In the genomic region with DNA sequence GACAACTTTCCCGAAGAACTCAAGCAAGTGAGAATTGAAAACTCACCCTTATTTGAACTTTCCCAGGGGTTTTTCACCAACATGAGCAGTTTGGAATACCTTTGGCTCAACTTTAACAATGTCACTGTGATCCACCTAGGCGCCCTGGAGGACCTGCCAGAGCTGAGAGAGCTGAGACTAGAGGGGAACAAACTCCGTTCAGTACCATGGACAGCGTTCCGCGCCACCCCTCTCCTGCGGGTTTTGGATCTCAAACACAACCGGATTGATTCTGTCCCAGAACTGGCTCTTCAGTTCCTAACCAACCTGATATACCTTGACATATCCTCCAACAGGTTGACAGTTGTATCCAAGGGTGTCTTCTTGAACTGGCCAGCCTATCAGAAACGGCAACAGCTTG, we compare ENCODE assay signal across 9 mouse cellular contexts. TPM values are rescaled to one million over a fixed set of nuclear protein-coding genes. Genes with fewer than 3 reads are reported as not detected.
A peak's percentile ranks its signal among the peaks of the same experiment; 100 is the strongest.
DNase-seq lines count a peak whose midpoint lies in the region; ATAC-seq lines count a peak whose summit lies in the region.
"Had no signal": no experiment of that assay in that cellular context is flagged by ENCODE, and none has a peak within 500 bp of the region (broad histone marks: within the 10 kb centered on the region; RNA-seq: fewer than 3 reads in every experiment).

No protein-coding gene starts in this region.

- no peak overlapping the region for H3K27ac ChIP-seq in forebrain, embryonic 10.5 days
- H3K27ac ChIP-seq in forebrain, embryonic 13.5 days, result no peak overlapping the region
- H3K27ac ChIP-seq: neural tube, embryonic 12.5 days had no signal

- no peak overlapping the region for H3K9ac ChIP-seq in forebrain, embryonic 13.5 days
- H3K9ac ChIP-seq: neural tube, embryonic 12.5 days had no signal

- no peaks in the 10 kb centered on the region for H3K9me3 ChIP-seq in forebrain, embryonic 10.5 days
- no peaks in the 10 kb centered on the region for H3K9me3 ChIP-seq in forebrain, embryonic 13.5 days (replicated peaks)
- H3K9me3 ChIP-seq: neural tube, embryonic 12.5 days had no signal

- no peak for ATAC-seq in forebrain, embryonic 13.5 days

- H3K4me2 ChIP-seq in forebrain, embryonic 13.5 days, result no peak overlapping the region
- H3K4me2 ChIP-seq: neural tube, embryonic 12.5 days had no signal

- WGBS in forebrain, embryonic 10.5 days, result 19% methylated on average over 9 of the region's 9 CpGs
- WGBS in forebrain, embryonic 13.5 days, result 20% methylated on average over 9 of the region's 9 CpGs

- no peaks in the 10 kb centered on the region for H3K27me3 ChIP-seq in forebrain, embryonic 10.5 days (ENCODE audit: poor library complexity, severe bottlenecking)
- no peaks in the 10 kb centered on the region for H3K27me3 ChIP-seq in forebrain, embryonic 13.5 days
- H3K27me3 ChIP-seq: neural tube, embryonic 12.5 days had no signal

- H3K4me3 ChIP-seq in forebrain, embryonic 10.5 days, result no peak overlapping the region
- no peak overlapping the region for H3K4me3 ChIP-seq in forebrain, embryonic 13.5 days
- H3K4me3 ChIP-seq: neural tube, embryonic 12.5 days had no signal

- no peaks in the 10 kb centered on the region for H3K36me3 ChIP-seq in forebrain, embryonic 10.5 days (replicated peaks)
- no peaks in the 10 kb centered on the region for H3K36me3 ChIP-seq in forebrain, embryonic 13.5 days (ENCODE audit: poor library complexity, severe bottlenecking)
- H3K36me3 ChIP-seq: neural tube, embryonic 12.5 days had no signal

- peak; percentile 47 for DNase-seq in forebrain, embryonic 10.5 days (ENCODE audit: extremely low spot score, low spot score)
- DNase-seq in right cerebral cortex, postnatal 4 days, result peak; percentile 37
- DNase-seq in right cerebral cortex, postnatal 36 days (ENCODE audit: low spot score in 2 of 2), result no peak
- peak; percentile 80 for DNase-seq in heart, postnatal 4 days
- peak; percentile 70 for DNase-seq in lung, postnatal 14 days
- DNase-seq in left cerebral cortex, adult 8-10 months (ENCODE audit: low spot score in 2 of 2), result no peak
- DNase-seq in cerebellum, adult 9-11 months, result no peak

- H3K4me1 ChIP-seq in forebrain, embryonic 10.5 days, result no peaks in the 10 kb centered on the region
- H3K4me1 ChIP-seq in forebrain, embryonic 13.5 days, result no peaks in the 10 kb centered on the region
- H3K4me1 ChIP-seq: neural tube, embryonic 12.5 days had no signal

RNA-seq across cellular contexts. Expression of gene Lrit2, which starts 0.8 kb away (rescaled TPM):
- not detected in 2 replicates for polyA plus RNA-seq in forebrain, embryonic 10.5 days (2016; fragmentation: Nextera tagmentation; extraction: Ambion mirVana)
- polyA plus RNA-seq in forebrain, embryonic 13.5 days (2015; fragmentation: Nextera tagmentation; extraction: Ambion mirVana), result not detected in 2 replicates
- total RNA-seq in heart, postnatal 4 days (2021), result not detected
- not detected for total RNA-seq in left cerebral cortex, adult 8-10 months (2022)
- polyA plus RNA-seq: neural tube, embryonic 12.5 days had no signal

RNA-seq across cellular contexts. Expression of gene Lrit1, which starts 13.9 kb away (rescaled TPM):
- not detected in 2 replicates for polyA plus RNA-seq in forebrain, embryonic 10.5 days (2016; fragmentation: Nextera tagmentation; extraction: Ambion mirVana)
- polyA plus RNA-seq in forebrain, embryonic 13.5 days (2015; fragmentation: Nextera tagmentation; extraction: Ambion mirVana), result not detected in 2 replicates
- total RNA-seq in heart, postnatal 4 days (2021), result not detected
- under 1 TPM in 1 of 4 experiments, not detected in 3; 0.08 TPM for total RNA-seq in left cerebral cortex, adult 8-10 months (2022)
- polyA plus RNA-seq: neural tube, embryonic 12.5 days had no signal

RNA-seq across cellular contexts. Expression of gene Rgr, which starts 19.8 kb away (rescaled TPM):
- not detected in 2 replicates for polyA plus RNA-seq in forebrain, embryonic 10.5 days (2016; fragmentation: Nextera tagmentation; extraction: Ambion mirVana)
- not detected in 2 replicates for polyA plus RNA-seq in forebrain, embryonic 13.5 days (2015; fragmentation: Nextera tagmentation; extraction: Ambion mirVana)
- total RNA-seq in heart, postnatal 4 days (2021), result not detected
- not detected for total RNA-seq in left cerebral cortex, adult 8-10 months (2022)
- polyA plus RNA-seq: neural tube, embryonic 12.5 days had no signal

RNA-seq across cellular contexts. Expression of gene Cdhr1, which starts 29.6 kb away (rescaled TPM):
- polyA plus RNA-seq in forebrain, embryonic 10.5 days (2016; fragmentation: Nextera tagmentation; extraction: Ambion mirVana), result 0.34 and 1.1 TPM in 2 replicates
- polyA plus RNA-seq in forebrain, embryonic 13.5 days (2015; fragmentation: Nextera tagmentation; extraction: Ambion mirVana), result 0.37 and 0.74 TPM in 2 replicates
- under 1 TPM in 1 of 2 experiments, not detected in 1; 0.17 TPM for total RNA-seq in heart, postnatal 4 days (2021)
- 10 to 100 TPM; 14.9 to 21.0 (median 17.0) TPM for total RNA-seq in left cerebral cortex, adult 8-10 months (2022)

RNA-seq across cellular contexts. Expression of gene 2610528A11Rik, which starts 45.3 kb away (rescaled TPM):
- 0.21 and 0.38 TPM in 2 replicates for polyA plus RNA-seq in forebrain, embryonic 10.5 days (2016; fragmentation: Nextera tagmentation; extraction: Ambion mirVana)
- 0.26 TPM in 1 of 2 replicates, not detected in the other for polyA plus RNA-seq in forebrain, embryonic 13.5 days (2015; fragmentation: Nextera tagmentation; extraction: Ambion mirVana)
- under 1 TPM in 1 of 2 experiments, not detected in 1; 0.36 TPM for total RNA-seq in heart, postnatal 4 days (2021)
- under 1 TPM in 3 of 4 experiments, not detected in 1; 0.50 to 0.91 (median 0.55) TPM for total RNA-seq in left cerebral cortex, adult 8-10 months (2022)

Comparison
In these comparisons a context has a peak if more than half of its experiments do, and no peak if none do; other contexts are left out.
1. DNase-seq: peak in forebrain, embryonic 10.5 days (single experiment), right cerebral cortex, postnatal 4 days (single experiment), heart, postnatal 4 days (single experiment) and lung, postnatal 14 days (single experiment); none in right cerebral cortex, postnatal 36 days (0 of 2), left cerebral cortex, adult 8-10 months (0 of 2) and cerebellum, adult 9-11 months (single experiment).